Mouse (Mus musculus): ENCODE results near the gene Fli1. TPM values are rescaled to one million over a fixed set of nuclear protein-coding genes. Genes with fewer than 3 reads are reported as not detected.

Gene Fli1
- polyA plus RNA-seq, 1 experiment from 2014 or later, result 7.9 TPM

- no peak for ATAC-seq (ENCODE audit: low FRiP score)
- Histone ChIP-seq H3K27ac (replicated peaks) (no peak overlapping the region), H3K4me2 (no peak overlapping the region), H3K36me3 (no peaks in the 10 kb centered on the region), H3K4me1 (peaks cover 5% of the 10 kb centered on the region; the same call in 1 of the 2 replicates), H3K9me3 (replicated peaks) (no peaks in the 10 kb centered on the region), H3K27me3 (replicated peaks) (no peaks in the 10 kb centered on the region), H3K9ac (replicated peaks) (no peak overlapping the region), H3K4me3 (replicated peaks) (no peak overlapping the region)
- 89% methylated on average over 10 of the region's 10 CpGs for WGBS
Measured at GRCm38 (mm10) chr9:32474621-32475390, 67.9 kb downstream of the Fli1 start.

DNA sequence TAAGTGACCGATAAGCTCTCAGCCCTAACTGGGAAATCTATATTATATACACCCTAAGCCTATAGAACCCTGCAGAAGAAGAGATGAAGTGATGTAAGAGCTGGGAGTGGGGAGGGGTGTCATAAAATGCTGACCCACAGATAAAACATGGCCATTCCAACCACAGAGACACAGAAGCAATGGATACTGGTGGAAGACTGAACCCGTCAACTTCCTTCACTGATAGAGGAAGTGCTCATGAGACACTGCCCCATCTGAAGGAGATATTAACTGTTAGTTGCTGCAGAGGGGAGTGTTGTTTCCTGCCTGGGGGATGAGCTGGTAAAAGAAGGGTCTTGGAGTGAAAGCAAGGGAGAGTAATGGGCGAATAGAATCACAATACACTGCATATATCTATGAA lies 70.3 kb downstream of the Fli1 start:
- Histone ChIP-seq H3K9me3 (replicated peaks) (no peaks in the 10 kb centered on the region), H3K4me2 (no peak overlapping the region), H3K4me3 (replicated peaks) (no peak overlapping the region), H3K27ac (replicated peaks) (no peak overlapping the region), H3K9ac (replicated peaks) (no peak overlapping the region), H3K27me3 (replicated peaks) (no peaks in the 10 kb centered on the region), H3K36me3 (no peaks in the 10 kb centered on the region), H3K4me1 (0 out of 2 replicates have a peak, but pooled peaks cover 2% of the 10 kb centered on the region)
- no peak for ATAC-seq (ENCODE audit: low FRiP score)
- 83% methylated on average over 3 of the region's 3 CpGs for WGBS

DNA sequence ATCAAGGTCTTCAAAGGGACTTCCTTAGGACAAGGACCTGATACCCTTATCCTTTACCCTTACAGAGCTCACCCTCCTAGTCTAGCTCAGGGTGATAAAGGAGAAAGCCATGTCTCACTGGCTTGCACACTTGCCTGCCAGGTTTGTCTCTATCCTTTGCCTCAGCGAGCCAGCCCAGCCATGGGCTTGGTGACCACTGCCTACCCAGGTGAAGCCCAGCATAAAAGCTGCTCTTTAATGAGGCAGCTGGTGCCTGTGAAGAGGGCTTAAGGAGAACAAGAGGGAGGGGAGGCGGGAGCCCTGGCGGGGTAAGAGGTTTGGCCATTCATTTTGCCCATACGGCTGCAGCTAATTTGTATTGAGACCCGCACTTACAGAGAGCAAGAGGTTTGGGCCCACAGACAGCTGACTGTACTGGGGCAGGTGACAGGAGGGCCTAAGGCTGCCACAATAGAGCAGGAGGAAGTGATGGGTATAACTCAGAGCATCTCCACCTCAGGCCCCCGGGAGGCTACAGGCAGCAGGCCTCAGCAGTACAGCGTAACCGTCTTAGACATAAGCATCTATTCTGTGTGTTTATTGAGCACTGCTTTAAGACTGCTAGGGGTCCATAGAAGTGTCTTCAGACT lies 73.4 kb downstream of the Fli1 start:
- Histone ChIP-seq H3K4me1 (peaks cover 10% of the 10 kb centered on the region; the same call in 1 of the 2 replicates), H3K36me3 (no peaks in the 10 kb centered on the region), H3K9ac (replicated peaks) (no peak overlapping the region), H3K4me3 (replicated peaks) (no peak overlapping the region), H3K9me3 (replicated peaks) (no peaks in the 10 kb centered on the region), H3K27ac (replicated peaks) (no peak overlapping the region), H3K4me2 (no peak overlapping the region), H3K27me3 (replicated peaks) (no peaks in the 10 kb centered on the region)
- ATAC-seq (ENCODE audit: low FRiP score), result no peak
- 59% methylated on average over 8 of the region's 8 CpGs for WGBS

- WGBS, result 50% methylated on average over 1 of the region's 1 CpGs
- H3K9ac ChIP-seq (replicated peaks), result no peak overlapping the region
- H3K4me2 ChIP-seq, result no peak overlapping the region
- H3K36me3 ChIP-seq, result no peaks in the 10 kb centered on the region
- no peak for ATAC-seq (ENCODE audit: low FRiP score)
- H3K27ac ChIP-seq (replicated peaks), result no peak overlapping the region
- H3K4me3 ChIP-seq (replicated peaks), result no peak overlapping the region
- no peaks in the 10 kb centered on the region for H3K9me3 ChIP-seq (replicated peaks)
- H3K27me3 ChIP-seq (replicated peaks), result no peaks in the 10 kb centered on the region
- peaks cover 10% of the 10 kb centered on the region; the same call in 1 of the 2 replicates for H3K4me1 ChIP-seq
Measured at GRCm38 (mm10) chr9:32468313-32468712, 74.3 kb downstream of the Fli1 start.

- H3K4me2 ChIP-seq, result no peak overlapping the region
- no peaks in the 10 kb centered on the region for H3K9me3 ChIP-seq (replicated peaks)
- no peak overlapping the region for H3K4me3 ChIP-seq (replicated peaks)
- no peaks in the 10 kb centered on the region for H3K36me3 ChIP-seq
- no peaks in the 10 kb centered on the region for H3K27me3 ChIP-seq (replicated peaks)
- peaks cover 10% of the 10 kb centered on the region; the same call in 1 of the 2 replicates for H3K4me1 ChIP-seq
- no peak for ATAC-seq (ENCODE audit: low FRiP score)
- WGBS, result 76% methylated on average over 8 of the region's 8 CpGs
- no peak overlapping the region for H3K27ac ChIP-seq (replicated peaks)
- H3K9ac ChIP-seq (replicated peaks), result no peak overlapping the region
Measured at GRCm38 (mm10) chr9:32467443-32467842, 75.2 kb downstream of the Fli1 start.

GRCm38 (mm10) chr9:32466861-32467260 lies 75.8 kb downstream of the Fli1 start:
- WGBS, result 68% methylated on average over 8 of the region's 8 CpGs
- Histone ChIP-seq H3K27me3 (replicated peaks) (no peaks in the 10 kb centered on the region), H3K27ac (replicated peaks) (no peak overlapping the region), H3K36me3 (no peaks in the 10 kb centered on the region), H3K4me3 (replicated peaks) (no peak overlapping the region), H3K4me1 (peaks cover 10% of the 10 kb centered on the region; the same call in 1 of the 2 replicates), H3K9ac (replicated peaks) (no peak overlapping the region), H3K9me3 (replicated peaks) (no peaks in the 10 kb centered on the region), H3K4me2 (no peak overlapping the region)
- no peak for ATAC-seq (ENCODE audit: low FRiP score)

- WGBS, result 87% methylated on average over 3 of the region's 3 CpGs
- Histone ChIP-seq H3K36me3 (no peaks in the 10 kb centered on the region), H3K9ac (replicated peaks) (no peak overlapping the region), H3K27me3 (replicated peaks) (no peaks in the 10 kb centered on the region), H3K4me3 (replicated peaks) (no peak overlapping the region), H3K4me1 (0 out of 2 replicates have a peak, but pooled peaks cover 7% of the 10 kb centered on the region), H3K27ac (replicated peaks) (no peak overlapping the region), H3K9me3 (replicated peaks) (no peaks in the 10 kb centered on the region), H3K4me2 (no peak overlapping the region)
- ATAC-seq (ENCODE audit: low FRiP score), result no peak
Measured at GRCm38 (mm10) chr9:32456707-32457106, 86.0 kb downstream of the Fli1 start.

DNA sequence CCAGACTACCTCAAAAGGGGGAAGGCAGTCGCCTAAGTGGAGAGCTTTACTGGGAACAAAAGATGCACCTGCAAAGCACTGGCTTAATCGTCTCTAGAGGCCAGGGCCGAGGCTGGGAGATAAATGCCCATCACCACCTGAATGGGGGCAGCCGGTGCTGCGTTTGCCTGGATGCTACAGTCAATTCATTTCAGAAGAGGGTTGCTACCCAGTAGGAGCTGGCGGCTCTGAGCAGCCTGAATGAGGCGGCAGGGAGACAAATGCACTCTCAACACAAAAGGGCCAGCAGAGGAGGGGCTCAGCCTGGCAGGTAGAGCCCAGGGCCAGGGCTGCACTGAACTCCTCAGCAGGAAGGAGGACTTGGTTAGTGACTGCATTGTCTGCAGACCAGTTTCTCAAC lies 92.5 kb downstream of the Fli1 start:
- Histone ChIP-seq H3K9ac (replicated peaks) (no peak overlapping the region), H3K36me3 (no peaks in the 10 kb centered on the region), H3K4me1 (0 out of 2 replicates have a peak, but pooled peaks cover 3% of the 10 kb centered on the region), H3K4me2 (no peak overlapping the region), H3K4me3 (replicated peaks) (no peak overlapping the region), H3K27ac (replicated peaks) (no peak overlapping the region), H3K9me3 (replicated peaks) (no peaks in the 10 kb centered on the region), H3K27me3 (replicated peaks) (no peaks in the 10 kb centered on the region)
- WGBS, result 5% methylated on average over 7 of the region's 7 CpGs
- peak; percentile 59 for ATAC-seq (ENCODE audit: low FRiP score)

- no peaks in the 10 kb centered on the region for H3K36me3 ChIP-seq
- H3K9me3 ChIP-seq (replicated peaks), result no peaks in the 10 kb centered on the region
Measured at GRCm38 (mm10) chr9:32448766-32449165, 93.9 kb downstream of the Fli1 start.

DNA sequence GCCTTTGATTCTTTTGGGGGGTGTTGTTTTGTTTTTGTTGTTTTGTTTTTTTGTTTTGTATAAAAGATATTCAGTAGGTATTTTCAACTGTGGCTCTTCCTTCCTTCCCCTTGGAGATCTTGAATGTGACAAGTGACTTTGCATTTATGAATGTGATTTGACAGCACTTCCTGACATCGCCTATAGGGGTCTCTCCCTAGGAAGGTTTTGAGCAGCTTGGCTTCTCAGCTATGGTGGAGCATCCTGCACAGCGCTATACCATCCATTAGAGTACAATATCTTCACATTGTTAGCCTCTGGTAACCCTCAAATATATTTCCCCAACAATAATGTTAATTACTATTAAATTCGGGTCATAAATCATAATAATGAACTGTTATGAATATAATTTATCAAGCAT lies 96.9 kb downstream of the Fli1 start:
- 0 out of 2 replicates have a peak, but pooled peaks cover 7% of the 10 kb centered on the region for H3K4me1 ChIP-seq
- H3K9me3 ChIP-seq (replicated peaks), result no peaks in the 10 kb centered on the region
- no peak overlapping the region for H3K27ac ChIP-seq (replicated peaks)
- no peak overlapping the region for H3K9ac ChIP-seq (replicated peaks)
- WGBS, result 62% methylated on average over 3 of the region's 3 CpGs
- H3K4me3 ChIP-seq (replicated peaks), result no peak overlapping the region
- H3K4me2 ChIP-seq, result no peak overlapping the region
- no peak for ATAC-seq (ENCODE audit: low FRiP score)
- no peaks in the 10 kb centered on the region for H3K36me3 ChIP-seq
- no peaks in the 10 kb centered on the region for H3K27me3 ChIP-seq (replicated peaks)

More at GRCm38 (mm10) chr9:32448766-32449165, 93.9 kb downstream of the Fli1 start:
- Histone ChIP-seq H3K27me3 (replicated peaks) (no peaks in the 10 kb centered on the region), H3K4me3 (replicated peaks) (no peak overlapping the region), H3K9ac (replicated peaks) (no peak overlapping the region), H3K4me1 (0 out of 2 replicates have a peak, but pooled peaks cover 5% of the 10 kb centered on the region), H3K27ac (replicated peaks) (no peak overlapping the region), H3K4me2 (no peak overlapping the region)
- no peak for ATAC-seq (ENCODE audit: low FRiP score)
- 88% methylated on average over 5 of the region's 5 CpGs for WGBS

GRCm38 (mm10) chr9:32444453-32445201 lies 98.0 kb downstream of the Fli1 start:
- Histone ChIP-seq H3K9ac (replicated peaks) (no peak overlapping the region), H3K36me3 (no peaks in the 10 kb centered on the region), H3K9me3 (replicated peaks) (no peaks in the 10 kb centered on the region), H3K4me3 (replicated peaks) (no peak overlapping the region), H3K4me1 (0 out of 2 replicates have a peak, but pooled peaks cover 3% of the 10 kb centered on the region), H3K4me2 (no peak overlapping the region), H3K27ac (replicated peaks) (no peak overlapping the region), H3K27me3 (replicated peaks) (no peaks in the 10 kb centered on the region)
- no peak for ATAC-seq (ENCODE audit: low FRiP score)
- WGBS, result 87% methylated on average over 6 of the region's 6 CpGs

Data from neural tube, embryonic 15.5 days (tissue).